Mouse (Mus musculus) urinary bladder, postnatal 25 days (tissue): Measurements from ENCODE around the gene Lexm.

Experiments used
- DNase-seq: peaks from one replicate; pipeline ENCODE4 v3.0.0; 2022; ENCODE audit warnings: low spot score

Gene Lexm

GRCm38 (mm10) chr4:106541491-106541890 is 75.5 kb downstream of the Lexm start:
- no peak for DNase-seq
